Mouse (Mus musculus) embryonic fibroblast, embryonic 13.5 days (primary cell): ENCODE results near the gene Aloxe3.

Experiments used
- CTCF ChIP-seq: IDR thresholded peaks from 2 replicates; pipeline ENCODE4 v1.5.1; 2011; ENCODE audit warnings: mild to moderate bottlenecking, control low read depth, low read length, moderate library complexity, borderline replicate concordance; ENCODE audit not compliant: insufficient read depth
- POLR2A ChIP-seq: IDR thresholded peaks from 2 replicates; pipeline ENCODE4 v1.6.1; 2011; ENCODE audit warnings: low read depth, mild to moderate bottlenecking, control low read depth, low read length, moderate library complexity

DNA sequence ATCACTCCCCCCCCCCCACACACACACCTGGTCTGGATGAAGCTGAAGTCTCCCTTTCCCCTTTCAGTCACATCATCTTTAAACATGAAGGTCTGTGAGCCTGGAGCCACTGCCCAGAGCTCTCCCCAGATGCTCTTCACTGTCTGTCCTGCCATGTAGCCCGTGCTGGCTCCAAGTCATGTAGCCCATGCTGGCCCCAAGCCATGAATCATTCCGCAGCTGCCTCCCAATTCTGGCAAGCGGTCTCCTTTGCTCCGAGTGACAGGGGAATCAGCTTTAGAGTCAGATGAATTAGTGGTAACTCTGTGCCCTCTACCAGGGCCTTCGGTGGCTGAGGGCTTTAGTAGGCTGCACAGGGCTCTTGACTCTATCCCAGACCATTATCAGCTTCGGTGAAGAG lies 24.0 kb downstream of the Aloxe3 start:
- no peak for TF ChIP-seq CTCF
- no peak for TF ChIP-seq POLR2A
